Mouse (Mus musculus) myocyte (in vitro differentiated cells): ENCODE results near the gene Map3k12.
A peak's percentile ranks its signal among the peaks of the same experiment; 100 is the strongest.

ENCODE experiments used
- E2F4 ChIP-seq: IDR thresholded peaks from one replicate; pipeline ENCODE4 v1.6.1; 2011; ENCODE audit warnings: mild to moderate bottlenecking, control low read depth, moderate library complexity; ENCODE audit not compliant: insufficient read depth
- MAX ChIP-seq: IDR thresholded peaks from one replicate; pipeline ENCODE4 v1.6.1; 2011; ENCODE audit warnings: low read depth, mild to moderate bottlenecking, control low read depth
- MYOD1 ChIP-seq, 3 experiments: IDR thresholded peaks; one replicate each; pipeline ENCODE4 v1.6.1; 2011; ENCODE audit warnings: control low read depth in 2 of 3, low read depth in 2 of 3, mild to moderate bottlenecking in 2 of 3, moderate library complexity in 1 of 3; ENCODE audit not compliant: insufficient read length in 2 of 3, control insufficient read depth in 1 of 3
- MYOG ChIP-seq, 3 experiments: IDR thresholded peaks; one replicate each; pipeline ENCODE4 v1.6.1; 2011; ENCODE audit warnings: control low read depth in 2 of 3, low read depth in 2 of 3, mild to moderate bottlenecking in 2 of 3; ENCODE audit not compliant: insufficient read length in 2 of 3, control insufficient read depth in 1 of 3, insufficient read depth in 1 of 3
- POLR2A ChIP-seq: IDR thresholded peaks from one replicate; pipeline ENCODE4 v1.6.1; 2011; ENCODE audit warnings: low read depth, mild to moderate bottlenecking, control low read depth, moderate library complexity; ENCODE audit not compliant: insufficient read length
- POLR2AphosphoS2 ChIP-seq: IDR thresholded peaks from one replicate; pipeline ENCODE4 v1.6.1; 2011; ENCODE audit warnings: low read depth, control low read depth; ENCODE audit not compliant: insufficient read length
- SRF ChIP-seq: IDR thresholded peaks from one replicate; pipeline ENCODE4 v1.6.1; 2011; ENCODE audit warnings: low read depth; ENCODE audit not compliant: control insufficient read depth, insufficient read length
- TCF12 ChIP-seq: IDR thresholded peaks from one replicate; pipeline ENCODE4 v1.6.1; 2011; ENCODE audit warnings: mild to moderate bottlenecking, control low read depth; ENCODE audit not compliant: poor library complexity, insufficient read depth, severe bottlenecking
- USF1 ChIP-seq: IDR thresholded peaks from one replicate; pipeline ENCODE4 v1.6.1; 2011; ENCODE audit warnings: low read depth, mild to moderate bottlenecking, control low read depth, moderate library complexity

DNA sequence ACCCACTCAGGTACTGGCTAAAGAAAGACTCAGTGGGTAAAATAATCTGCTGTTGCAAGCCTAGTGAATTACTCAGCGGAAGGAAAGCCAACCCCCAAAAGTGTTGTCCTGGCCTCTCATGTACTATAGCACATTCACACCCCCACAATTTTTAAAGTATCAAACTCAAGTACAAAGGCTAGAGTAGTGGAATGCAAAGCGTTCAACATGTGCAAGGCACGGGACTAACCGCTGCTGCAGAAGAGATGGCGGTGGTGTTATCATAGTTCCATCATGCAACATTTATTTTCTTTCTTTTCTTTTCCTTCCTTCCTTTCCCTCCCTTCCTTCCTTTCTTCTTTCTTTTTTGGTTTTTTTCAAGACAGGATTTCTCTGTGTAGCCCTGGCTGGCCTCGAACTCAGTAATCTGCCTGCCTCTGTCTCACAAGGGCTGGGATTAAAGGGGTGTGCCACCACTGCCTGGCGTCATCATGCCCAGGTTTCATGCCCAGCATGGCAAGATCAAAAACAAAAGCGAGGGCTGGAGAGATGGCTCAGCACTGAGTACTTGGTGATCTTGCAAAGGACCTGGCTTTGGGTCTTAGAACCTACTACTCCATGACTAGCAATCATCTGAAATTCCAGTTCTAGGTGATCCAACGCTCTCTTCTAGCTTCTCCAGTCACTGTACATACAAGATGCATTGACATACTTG lies 10.9 kb downstream of the Map3k12 start:
- TF ChIP-seq POLR2A = peak; percentile 11
- TF ChIP-seq MYOD1 (IDR thresholded peaks at IDR 0.05; ENCODE audit: control insufficient read depth in 1 of 3, insufficient read length in 2 of 3, low read depth in 2 of 3) = no peak
- TF ChIP-seq USF1 = no peak
- no peak for TF ChIP-seq E2F4
- TF ChIP-seq TCF12 = no peak
- TF ChIP-seq MAX = no peak
- no peak for TF ChIP-seq MYOG (IDR thresholded peaks at IDR 0.05; ENCODE audit: control insufficient read depth in 1 of 3, insufficient read depth in 1 of 3, insufficient read length in 2 of 3, low read depth in 2 of 3)
- TF ChIP-seq SRF = no peak
- peak; percentile 48 for TF ChIP-seq POLR2AphosphoS2
